Mouse (Mus musculus): ENCODE measurements around the gene Olfr213.
"Not testable (repeated sequence)": the region's sequence is repeated elsewhere in the genome, so short reads cannot be mapped to it uniquely, and the experiment has no call there.

Gene Olfr213

GRCm38 (mm10) chr6:116538156-116538555, at the start of gene Olfr213:
TSS of gene Olfr213 (plus strand) at chr6:116538456.
- no peak for DNase-seq (ENCODE audit: low spot score)

- DNase-seq (ENCODE audit: low spot score), result no peak
Observed at GRCm38 (mm10) chr6:116488791-116489190, 49.5 kb upstream of the Olfr213 start, which contains the start of gene Olfr211. TSS of gene Olfr211 (plus strand) at chr6:116489091.

GRCm38 (mm10) chr6:116493742-116494141, 44.5 kb upstream of the Olfr213 start:
- no peak for DNase-seq (ENCODE audit: low spot score)

- no peak for DNase-seq (ENCODE audit: low spot score)
Observed at GRCm38 (mm10) chr6:116495960-116496359, 42.3 kb upstream of the Olfr213 start.

GRCm38 (mm10) chr6:116506302-116507003, 31.8 kb upstream of the Olfr213 start, which contains the start of gene Olfr212:
TSS of gene Olfr212 (plus strand) at chr6:116506516.
- not testable (repeated sequence) for DNase-seq (ENCODE audit: low spot score)

GRCm38 (mm10) chr6:116514832-116515231, 23.4 kb upstream of the Olfr213 start:
- DNase-seq (ENCODE audit: low spot score), result no peak

- no peak for DNase-seq (ENCODE audit: low spot score)
Observed at GRCm38 (mm10) chr6:116542500-116542899, 4.2 kb downstream of the Olfr213 start.

GRCm38 (mm10) chr6:116550841-116551240, 12.6 kb downstream of the Olfr213 start, which contains the start of gene Gm5580:
TSS of gene Gm5580 (plus strand) at chr6:116551141.
- not testable (repeated sequence) for DNase-seq (ENCODE audit: low spot score)

GRCm38 (mm10) chr6:116553935-116554334, 15.7 kb downstream of the Olfr213 start, which contains the start of gene Olfr214:
TSS of gene Olfr214 (plus strand) at chr6:116554235.
- DNase-seq (ENCODE audit: low spot score), result no peak

GRCm38 (mm10) chr6:116554952-116555351, 16.7 kb downstream of the Olfr213 start:
- DNase-seq (ENCODE audit: low spot score), result no peak

- DNase-seq (ENCODE audit: low spot score), result no peak
Observed at GRCm38 (mm10) chr6:116569834-116570233, 31.6 kb downstream of the Olfr213 start.

- no peak for DNase-seq (ENCODE audit: low spot score)
Observed at GRCm38 (mm10) chr6:116584095-116584494, 45.8 kb downstream of the Olfr213 start, which contains the start of gene Olfr215. TSS of gene Olfr215 (minus strand) at chr6:116584195.
